Mouse (Mus musculus) liver, adult (tissue): ENCODE results near the gene Golga4.

ENCODE experiments used
- GATA4 ChIP-seq: IDR thresholded peaks from 2 replicates; pipeline ENCODE4 v1.6.1; 2014; ENCODE audit warnings: mild to moderate bottlenecking, low read length; ENCODE audit not compliant: insufficient replicate concordance

Golga4 gene

GRCm38 (mm10) chr9:118537463-118538339 lies 31.6 kb downstream of the Golga4 start:
- TF ChIP-seq GATA4 = no peak

- no peak for TF ChIP-seq GATA4
These were observed 35.8 kb downstream of the Golga4 start for GRCm38 (mm10) chr9:118541851-118542250.

GRCm38 (mm10) chr9:118545146-118545545 lies 39.1 kb downstream of the Golga4 start:
- TF ChIP-seq GATA4 = no peak

GRCm38 (mm10) chr9:118548651-118549050 lies 42.6 kb downstream of the Golga4 start:
- TF ChIP-seq GATA4 = no peak

- TF ChIP-seq GATA4 = no peak
These were observed 51.1 kb downstream of the Golga4 start for GRCm38 (mm10) chr9:118556951-118557780.

- no peak for TF ChIP-seq GATA4
These were observed 57.3 kb downstream of the Golga4 start for GRCm38 (mm10) chr9:118563356-118563755.

GRCm38 (mm10) chr9:118563866-118564265 lies 57.8 kb downstream of the Golga4 start:
- TF ChIP-seq GATA4 = no peak

- no peak for TF ChIP-seq GATA4
These were observed 58.6 kb downstream of the Golga4 start for GRCm38 (mm10) chr9:118564696-118565095.

GRCm38 (mm10) chr9:118569328-118569727 lies 63.3 kb downstream of the Golga4 start:
- no peak for TF ChIP-seq GATA4

- no peak for TF ChIP-seq GATA4
These were observed 64.8 kb downstream of the Golga4 start for GRCm38 (mm10) chr9:118570865-118571264.

- no peak for TF ChIP-seq GATA4
These were observed 65.6 kb downstream of the Golga4 start for GRCm38 (mm10) chr9:118571701-118572100.

- no peak for TF ChIP-seq GATA4
These were observed 68.8 kb downstream of the Golga4 start for GRCm38 (mm10) chr9:118574911-118575310.

GRCm38 (mm10) chr9:118580371-118580770 lies 74.3 kb downstream of the Golga4 start:
- no peak for TF ChIP-seq GATA4

- TF ChIP-seq GATA4 = no peak
These were observed 76.7 kb downstream of the Golga4 start for GRCm38 (mm10) chr9:118582757-118583156.

GRCm38 (mm10) chr9:118584838-118585237 lies 78.8 kb downstream of the Golga4 start:
- TF ChIP-seq GATA4 = no peak

GRCm38 (mm10) chr9:118585998-118586397 lies 79.9 kb downstream of the Golga4 start:
- no peak for TF ChIP-seq GATA4
